Mouse (Mus musculus): ENCODE measurements around the gene Fastkd5.

- no peak for TF ChIP-seq CTCF (IDR thresholded peaks at IDR 0.05; ENCODE audit: control insufficient read depth, insufficient read depth, insufficient read length)
- TF ChIP-seq USF1 (IDR thresholded peaks at IDR 0.05; ENCODE audit: low read depth): no peak
- no peak for TF ChIP-seq CEBPB (IDR thresholded peaks at IDR 0.05; ENCODE audit: low read depth)
- no peak for TF ChIP-seq MAX (IDR thresholded peaks at IDR 0.05)
- TF ChIP-seq FOSL1 (IDR thresholded peaks at IDR 0.05; ENCODE audit: insufficient read depth, low read length, poor library complexity, severe bottlenecking): no peak
- no peak for TF ChIP-seq MYOD1 (IDR thresholded peaks at IDR 0.05; ENCODE audit: control insufficient read depth, insufficient read length, low read depth)
- TF ChIP-seq MYOG (IDR thresholded peaks at IDR 0.05; ENCODE audit: control insufficient read depth, extremely low read depth, insufficient read length): no peak
Measured at GRCm38 (mm10) chr2:130632887-130633675, 3.3 kb upstream of the Fastkd5 start.

Measured in C2C12 (cell line).